Mouse (Mus musculus) testis, adult 2 months (tissue): ENCODE measurements around the gene Spon1. TPM values are rescaled to one million over a fixed set of nuclear protein-coding genes. Genes with fewer than 3 reads are reported as not detected.

Source experiments
- H3K27ac ChIP-seq: fragments of 200-500 bp; 2 replicates; pipeline ENCODE4 v1.5.1; 2012; ENCODE audit warnings: low read depth, low read length; ENCODE audit not compliant: control insufficient read depth, insufficient read depth
- H3K27me3 ChIP-seq: fragments of 200-500 bp; 2 replicates; pipeline ENCODE4 v1.6.1; 2012; ENCODE audit warnings: mild to moderate bottlenecking, low read length, moderate library complexity; ENCODE audit not compliant: control insufficient read depth, insufficient read depth
- H3K36me3 ChIP-seq: fragments of 200-500 bp; 2 replicates; pipeline ENCODE4 v1.6.1; 2012; ENCODE audit warnings: mild to moderate bottlenecking, low read length; ENCODE audit not compliant: control insufficient read depth, insufficient read depth
- H3K4me1 ChIP-seq: fragments of 200-500 bp; 2 replicates; pipeline ENCODE4 v1.6.1; 2012; ENCODE audit warnings: low read length; ENCODE audit not compliant: control insufficient read depth, insufficient read depth
- H3K4me3 ChIP-seq: fragments of 200-500 bp; 2 replicates; pipeline ENCODE4 v1.5.1; 2012; ENCODE audit warnings: low read depth, mild to moderate bottlenecking, low read length, moderate library complexity, mixed read lengths; ENCODE audit not compliant: control insufficient read depth
- CTCF ChIP-seq: fragments of 200-500 bp; IDR thresholded peaks from 2 replicates; pipeline ENCODE4 v1.5.1; 2012; ENCODE audit warnings: low read depth, mild to moderate bottlenecking, inconsistent platforms, low read length, moderate library complexity; ENCODE audit not compliant: control insufficient read depth, insufficient read depth, insufficient replicate concordance
- POLR2A ChIP-seq: fragments of 200-500 bp; IDR thresholded peaks from 2 replicates; pipeline ENCODE4 v1.6.1; 2012; ENCODE audit warnings: low read depth, mild to moderate bottlenecking, inconsistent platforms, low read length, moderate library complexity; ENCODE audit not compliant: control insufficient read depth
- polyA plus RNA-seq: library from polyadenylated mRNA; depleted of rRNA; stranded (reverse); fragments of >200 nt; gene quantifications from 2 replicates; pipeline ENCODE4 v1.2.3, GENCODE M21; 2012

The Spon1 gene
- polyA plus RNA-seq, 1 experiment: 3.6 TPM

DNA sequence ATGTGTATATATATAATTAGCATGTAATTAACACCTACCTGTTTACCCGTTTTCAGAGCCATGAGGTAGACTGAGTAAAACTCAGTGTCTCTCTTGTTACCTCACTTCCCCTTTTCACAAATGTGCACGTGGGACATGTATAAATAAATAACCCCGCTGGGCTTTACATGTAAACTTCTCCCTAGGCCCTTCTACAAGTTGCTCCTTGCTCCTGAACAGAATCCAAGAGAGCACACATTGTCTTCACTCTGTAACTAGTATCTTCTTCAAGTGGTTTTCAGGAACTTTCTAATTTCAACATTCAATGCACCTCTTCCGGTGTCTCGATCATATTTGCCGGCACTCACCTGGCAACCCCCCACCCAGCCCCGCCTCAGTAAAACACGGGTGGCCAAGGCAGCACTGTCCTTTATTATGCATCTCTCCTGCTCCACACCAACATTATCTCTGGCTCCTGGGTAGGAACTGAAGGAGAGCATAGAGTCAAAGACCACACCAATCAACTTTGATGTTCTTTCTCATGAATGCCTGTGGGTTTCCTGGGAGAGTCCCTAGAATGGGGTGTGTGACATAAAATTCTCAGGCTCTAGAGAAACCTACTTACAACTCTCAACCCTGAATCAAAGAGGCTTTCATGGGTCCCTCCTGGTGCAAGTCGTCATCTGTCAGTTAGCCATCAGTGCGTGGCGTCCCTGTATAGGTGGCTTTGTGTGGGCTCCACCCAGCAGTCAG, 304.1 kb downstream of the Spon1 start:
- no peak for TF ChIP-seq POLR2A
- TF ChIP-seq CTCF: no peak
- Histone ChIP-seq H3K4me1 (no peaks in the 10 kb centered on the region), H3K4me3 (no peak overlapping the region), H3K36me3 (no peaks in the 10 kb centered on the region), H3K27ac (no peak overlapping the region), H3K27me3 (no peaks in the 10 kb centered on the region)

DNA sequence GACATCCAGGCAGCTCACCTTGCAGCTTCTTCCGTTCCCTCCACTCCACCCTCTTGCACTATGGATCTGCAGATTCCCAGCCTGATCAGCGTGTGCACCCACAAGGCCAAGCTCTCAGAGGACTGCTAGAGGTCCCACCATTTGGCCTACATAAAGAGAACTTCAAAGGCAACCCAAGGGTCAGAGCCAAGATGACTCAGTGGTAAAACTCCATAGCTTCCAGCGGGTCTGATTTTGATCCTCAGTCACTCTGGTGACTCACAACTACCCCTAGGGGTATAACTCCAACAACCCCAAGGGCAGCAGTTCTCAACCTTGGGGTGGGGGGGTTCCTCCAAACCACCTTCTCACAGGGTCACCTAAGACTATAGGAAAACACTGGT, 304.7 kb downstream of the Spon1 start:
- Histone ChIP-seq H3K4me1 (no peaks in the 10 kb centered on the region), H3K4me3 (no peak overlapping the region), H3K27ac (no peak overlapping the region), H3K27me3 (no peaks in the 10 kb centered on the region), H3K36me3 (no peaks in the 10 kb centered on the region)
- TF ChIP-seq POLR2A (no peak), CTCF (no peak)

DNA sequence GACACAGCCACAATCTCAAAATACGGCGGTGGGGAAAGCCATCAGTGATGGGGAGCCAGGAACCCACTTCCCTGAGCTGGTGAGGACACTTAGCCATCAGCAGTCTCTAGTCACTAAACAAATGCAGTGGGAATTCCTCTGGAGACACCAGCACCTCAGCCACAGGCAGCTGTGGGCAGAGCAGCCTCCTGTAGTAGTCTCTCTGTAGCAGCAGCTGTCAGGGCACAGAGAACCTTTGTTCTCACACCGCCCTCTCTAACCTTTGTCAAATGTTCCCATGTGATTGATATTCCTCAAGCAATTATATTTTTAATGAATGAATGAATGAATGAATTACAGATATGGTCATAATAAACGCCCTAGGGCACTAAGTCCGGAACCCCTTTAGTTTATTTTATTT, 305.6 kb downstream of the Spon1 start:
- Histone ChIP-seq H3K4me1 (no peaks in the 10 kb centered on the region), H3K27ac (no peak overlapping the region), H3K4me3 (no peak overlapping the region), H3K27me3 (no peaks in the 10 kb centered on the region), H3K36me3 (no peaks in the 10 kb centered on the region)
- no peak for TF ChIP-seq CTCF
- TF ChIP-seq POLR2A: no peak

DNA sequence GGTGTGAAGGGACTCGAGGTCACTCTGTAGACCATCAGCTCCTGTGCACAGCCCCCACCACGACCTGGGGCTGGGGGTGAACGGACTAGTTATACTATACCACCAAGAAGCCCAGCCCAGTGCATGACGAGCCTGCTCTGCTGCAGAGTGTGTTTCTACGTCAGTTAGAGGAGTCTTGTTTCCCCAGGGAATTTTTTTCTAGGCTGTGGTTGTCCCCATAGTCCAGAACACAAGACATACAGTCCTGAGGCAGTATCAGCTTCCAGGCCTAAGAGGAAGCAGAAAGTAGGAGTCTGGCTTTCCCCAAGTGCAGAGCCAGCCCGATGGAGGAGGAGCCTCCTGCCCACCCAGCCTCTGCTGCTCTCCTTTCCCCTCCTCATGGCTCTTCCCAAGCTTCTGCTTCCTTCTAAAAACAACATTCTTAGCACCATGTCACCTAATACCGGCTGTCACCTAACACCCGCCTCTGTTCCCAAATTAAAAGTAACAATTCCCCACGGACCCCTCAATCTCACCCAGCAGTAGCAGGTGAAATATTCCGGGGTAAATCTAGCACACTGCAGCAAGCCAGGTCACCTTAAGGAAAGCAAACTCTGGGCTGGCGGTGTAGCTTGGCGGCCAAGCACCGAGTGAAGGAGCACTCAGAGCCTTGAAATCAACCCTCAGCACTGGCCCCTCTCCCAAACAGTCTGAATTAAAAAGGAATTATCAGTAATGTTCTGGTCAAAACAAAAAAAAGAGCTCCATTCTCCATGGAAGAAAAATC, 306.2 kb downstream of the Spon1 start:
- H3K4me1 ChIP-seq: no peaks in the 10 kb centered on the region
- H3K36me3 ChIP-seq: no peaks in the 10 kb centered on the region
- H3K4me3 ChIP-seq: no peak overlapping the region
- no peaks in the 10 kb centered on the region for H3K27me3 ChIP-seq
- no peak for TF ChIP-seq CTCF
- no peak overlapping the region for H3K27ac ChIP-seq

DNA sequence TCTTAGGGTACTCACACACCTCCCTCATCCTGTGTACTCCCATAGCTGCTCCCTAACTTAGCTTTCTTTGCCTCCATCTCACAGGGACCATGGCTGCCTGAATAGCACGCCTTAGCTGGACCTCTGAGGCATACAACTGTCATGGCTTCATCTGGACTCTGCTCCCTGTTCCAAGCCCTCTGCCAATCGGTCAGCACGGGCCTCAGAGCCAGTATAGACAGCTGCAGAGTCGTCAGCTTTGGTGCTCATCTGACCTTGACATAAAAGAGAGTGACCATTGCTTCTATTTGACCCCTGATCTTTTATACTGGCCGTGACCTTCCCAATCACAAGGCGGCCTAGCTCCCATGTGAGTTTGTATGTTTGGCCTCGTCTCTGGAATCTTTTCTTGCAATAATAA, 308.3 kb downstream of the Spon1 start:
- no peaks in the 10 kb centered on the region for H3K4me1 ChIP-seq
- H3K27me3 ChIP-seq: no peaks in the 10 kb centered on the region
- H3K27ac ChIP-seq: no peak overlapping the region; the same call in 1 of the 2 replicates
- TF ChIP-seq POLR2A (no peak), CTCF (no peak)
- no peaks in the 10 kb centered on the region for H3K36me3 ChIP-seq
- no peak overlapping the region for H3K4me3 ChIP-seq

DNA sequence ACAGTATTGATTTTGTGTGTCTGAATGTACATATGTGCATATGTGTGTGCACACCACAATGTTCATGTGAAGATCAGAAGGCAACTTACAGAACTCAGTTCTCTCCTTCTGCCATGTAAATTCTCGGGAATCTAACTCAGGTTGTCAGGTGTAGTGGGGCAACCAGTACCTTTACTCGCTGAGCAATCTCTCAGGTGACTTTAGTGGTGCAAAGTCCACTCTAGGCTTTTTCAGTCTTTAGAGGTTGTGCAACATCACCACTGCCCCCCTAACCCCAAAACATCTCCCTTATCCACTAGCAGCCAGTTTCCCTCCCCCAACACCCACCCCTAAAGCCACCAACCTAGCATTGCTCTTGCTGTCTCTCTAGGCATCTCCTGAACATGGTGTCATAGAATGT, 308.8 kb downstream of the Spon1 start:
- TF ChIP-seq POLR2A: no peak
- H3K36me3 ChIP-seq: no peaks in the 10 kb centered on the region
- H3K4me1 ChIP-seq: no peaks in the 10 kb centered on the region
- no peaks in the 10 kb centered on the region for H3K27me3 ChIP-seq
- no peak overlapping the region for H3K4me3 ChIP-seq
- no peak overlapping the region for H3K27ac ChIP-seq

DNA sequence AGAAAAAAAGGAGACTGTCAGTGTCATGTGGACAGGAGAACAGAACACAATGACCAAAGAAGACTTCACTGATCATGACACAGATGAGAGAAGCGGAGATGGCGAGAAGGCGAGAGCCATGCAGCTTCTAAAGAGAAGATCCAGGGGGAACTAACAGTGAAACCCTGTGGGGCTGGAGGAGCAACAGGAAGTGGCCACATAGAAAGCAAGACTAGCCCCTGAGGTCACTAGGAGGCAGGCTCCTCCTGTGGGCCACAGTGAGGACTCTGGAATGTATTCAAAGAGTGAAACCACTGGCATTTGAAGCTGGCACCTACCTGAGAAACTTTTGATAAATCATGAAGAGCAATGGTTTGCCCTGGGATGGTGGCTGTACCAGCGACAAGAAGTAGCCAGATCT, 313.5 kb downstream of the Spon1 start:
- H3K36me3 ChIP-seq: no peaks in the 10 kb centered on the region
- no peak for TF ChIP-seq POLR2A
- no peak for TF ChIP-seq CTCF
- no peak overlapping the region for H3K4me3 ChIP-seq

More for the DNA sequence above, 313.5 kb downstream of the Spon1 start:
- no peaks in the 10 kb centered on the region for H3K4me1 ChIP-seq
- H3K27ac ChIP-seq: no peak overlapping the region
- H3K27me3 ChIP-seq: no peaks in the 10 kb centered on the region
